Mouse (Mus musculus) heart, adult 8-10 months (tissue): Measurements from ENCODE around the gene Atp1a4. TPM values are rescaled to one million over a fixed set of nuclear protein-coding genes. Genes with fewer than 3 reads are reported as not detected.
"Not testable (repeated sequence)": the region's sequence is repeated elsewhere in the genome, so short reads cannot be mapped to it uniquely, and the experiment has no call there.

Experiments
- DNase-seq: peaks from one replicate; pipeline ENCODE4 v3.0.0; 2022; ENCODE audit warnings: low spot score
- total RNA-seq, 4 experiments: library from RNA; stranded (reverse); gene quantifications; 2 replicates each; pipeline ENCODE4 v1.2.4; 2022

Atp1a4 gene
- total RNA-seq, 4 experiments from 2014 or later = not detected

DNA sequence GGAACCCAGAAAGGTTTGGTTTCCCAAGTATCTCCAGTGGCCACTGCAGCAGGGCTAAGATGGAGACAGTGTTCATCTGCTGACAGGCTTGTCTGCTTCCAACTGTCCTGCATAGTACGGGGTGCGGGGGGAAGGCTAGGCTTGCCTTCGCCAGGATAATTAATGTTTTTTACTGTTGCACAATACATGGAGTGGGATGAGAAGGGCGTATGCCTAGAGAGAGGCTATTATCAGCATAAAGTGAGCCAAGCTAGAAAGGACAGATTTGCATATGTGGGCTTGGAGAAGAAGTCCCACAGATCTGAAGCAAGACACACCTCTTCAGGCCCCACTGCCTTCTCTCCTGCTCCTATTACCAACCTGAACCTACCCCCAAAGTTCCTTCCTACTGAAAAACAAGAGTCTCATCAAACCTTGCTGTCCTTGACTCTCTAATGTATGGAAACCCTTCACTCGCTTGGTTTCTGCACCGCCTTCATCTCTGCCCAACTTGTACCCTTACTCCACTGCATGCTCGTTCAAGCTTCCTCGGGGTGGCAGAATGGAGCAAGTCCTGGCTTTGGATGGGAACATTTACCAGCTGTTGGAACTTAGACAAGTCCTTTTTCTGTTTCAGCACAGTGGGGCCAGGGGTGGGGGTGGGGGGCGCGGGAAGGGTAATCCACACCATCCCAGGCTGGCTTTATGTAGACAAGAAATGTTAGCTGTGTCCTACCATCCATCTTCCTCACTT lies 23.5 kb upstream of the Atp1a4 start:
- peak; percentile 39 for DNase-seq

- no peak for DNase-seq
Measured at GRCm38 (mm10) chr1:172279768-172280509, 21.7 kb upstream of the Atp1a4 start.

GRCm38 (mm10) chr1:172278328-172278727 lies 20.1 kb upstream of the Atp1a4 start:
- no peak for DNase-seq

- peak; percentile 35 for DNase-seq
Measured at GRCm38 (mm10) chr1:172277172-172277571, 19.0 kb upstream of the Atp1a4 start.

DNA sequence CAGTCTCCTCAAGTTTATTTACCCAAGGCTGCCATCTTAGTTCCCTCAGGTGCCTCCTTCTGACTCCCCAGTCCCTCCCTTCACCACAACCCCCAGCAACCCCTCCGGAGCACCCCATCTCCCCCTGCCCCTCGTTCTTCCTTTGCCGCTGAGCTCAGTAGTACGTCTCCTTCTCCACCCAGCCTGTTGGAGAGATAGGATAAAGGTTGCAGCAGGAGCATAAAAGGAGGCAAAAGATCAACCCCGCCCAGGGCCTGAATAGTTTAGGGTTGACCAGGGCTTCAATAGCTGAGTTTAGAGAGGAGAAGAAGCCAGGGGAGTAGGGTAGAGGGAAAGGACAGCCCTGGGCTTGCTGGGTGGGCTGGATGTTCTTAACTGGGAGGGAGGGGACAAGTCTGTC lies 16.3 kb upstream of the Atp1a4 start:
- DNase-seq = no peak

- DNase-seq = no peak
Measured at GRCm38 (mm10) chr1:172274116-172274515, 15.9 kb upstream of the Atp1a4 start.

GRCm38 (mm10) chr1:172273386-172273785 lies 15.2 kb upstream of the Atp1a4 start:
- DNase-seq = peak; percentile 71

- no peak for DNase-seq
Measured at GRCm38 (mm10) chr1:172271765-172272164, 13.6 kb upstream of the Atp1a4 start.

- DNase-seq = no peak
Measured at GRCm38 (mm10) chr1:172271208-172271607, 13.0 kb upstream of the Atp1a4 start.

DNA sequence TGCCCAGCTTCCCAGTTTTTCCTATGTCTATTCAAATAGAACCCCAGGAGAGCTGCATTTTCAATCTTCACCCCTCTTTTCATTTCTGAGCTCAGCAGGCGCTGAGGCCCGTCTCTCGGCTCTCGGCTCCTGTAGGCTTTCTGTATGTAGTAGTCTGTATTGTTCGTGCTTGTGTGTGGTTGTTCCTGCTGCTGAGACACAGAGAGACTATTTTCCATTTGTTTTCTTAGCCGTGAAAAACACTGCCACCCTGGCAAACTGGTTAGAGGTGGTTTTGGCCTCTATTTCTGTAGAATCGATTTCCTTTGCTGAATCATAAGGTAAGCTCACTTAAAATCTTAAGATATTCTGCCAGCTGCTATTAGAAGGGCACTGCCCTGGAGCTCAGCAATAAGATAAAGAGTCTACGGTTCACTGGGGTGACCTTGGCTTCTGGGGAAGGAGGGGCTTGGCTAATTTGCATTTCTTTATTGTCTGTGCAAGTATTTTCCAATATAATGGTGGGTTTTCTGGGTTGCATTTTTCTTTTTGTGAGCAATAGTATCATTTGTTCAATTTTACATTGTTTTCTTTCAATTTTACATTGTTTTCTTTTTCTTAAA lies 3.4 kb upstream of the Atp1a4 start, which contains the start of gene Igsf8:
TSS of gene Igsf8 (plus strand) at position 165 of the 602 bp plus-strand sequence.
- DNase-seq = no peak

GRCm38 (mm10) chr1:172247679-172248078 lies 10.5 kb downstream of the Atp1a4 start:
- no peak for DNase-seq

- DNase-seq = no peak
Measured at GRCm38 (mm10) chr1:172247216-172247615, 11.0 kb downstream of the Atp1a4 start.

DNA sequence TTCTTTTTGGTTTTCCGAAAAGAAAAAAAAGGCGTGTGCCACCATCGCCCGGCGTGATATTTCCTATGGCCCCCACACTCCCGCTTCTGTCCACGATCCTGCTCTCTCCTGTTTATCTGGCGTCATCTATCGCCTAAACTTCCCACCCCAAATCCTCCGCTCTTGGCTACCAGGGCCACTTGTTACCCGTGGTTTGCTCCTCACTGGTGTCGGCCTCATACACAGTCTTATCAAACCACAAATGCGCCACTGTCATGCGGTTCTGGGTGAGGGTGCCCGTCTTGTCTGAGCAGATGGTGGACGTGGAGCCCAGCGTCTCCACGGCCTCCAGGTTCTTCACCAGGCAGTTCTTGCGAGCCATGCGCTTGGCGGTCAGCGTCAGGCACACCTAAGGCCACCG lies 13.6 kb downstream of the Atp1a4 start:
- not testable (repeated sequence) for DNase-seq

- peak; percentile 21 for DNase-seq
Measured at GRCm38 (mm10) chr1:172243547-172244205, 14.5 kb downstream of the Atp1a4 start.

GRCm38 (mm10) chr1:172242401-172242800 lies 15.8 kb downstream of the Atp1a4 start:
- peak; percentile 39 for DNase-seq

DNA sequence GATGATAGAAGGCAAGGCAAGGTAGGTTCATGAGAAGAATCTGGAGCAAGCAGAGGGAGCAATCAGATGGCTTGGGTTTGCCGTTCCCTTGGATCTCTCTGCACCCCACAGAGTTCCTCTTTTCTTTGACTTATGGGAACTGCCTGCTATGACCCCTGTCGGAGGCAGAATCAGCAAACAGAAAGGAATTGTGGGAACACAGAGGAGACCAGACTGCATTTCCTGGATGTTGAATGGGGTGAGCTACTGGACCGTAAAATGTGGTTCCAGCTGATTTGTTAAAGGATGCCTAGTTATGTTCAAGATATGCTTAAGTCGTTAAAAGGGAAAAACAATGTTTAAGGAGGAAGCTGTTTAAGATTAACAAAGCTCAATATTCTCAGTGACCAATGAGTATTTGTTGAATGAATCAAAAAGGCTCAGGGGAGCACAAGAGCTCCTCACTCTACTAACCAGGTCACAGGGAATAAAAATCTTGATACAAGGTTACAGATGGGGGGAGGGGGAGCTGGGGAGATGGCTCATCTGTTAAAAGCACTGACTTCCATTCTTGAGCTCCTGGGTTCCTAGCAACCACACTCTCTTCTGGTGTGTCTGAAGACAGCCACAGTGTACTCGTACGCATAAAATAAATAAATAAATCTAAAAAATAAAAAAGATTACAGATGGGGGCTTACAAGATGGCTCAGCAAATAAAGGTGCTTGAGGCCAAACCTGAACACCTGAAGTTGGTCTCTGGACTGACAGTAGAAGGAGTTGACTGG lies 17.1 kb downstream of the Atp1a4 start:
- DNase-seq = no peak

DNA sequence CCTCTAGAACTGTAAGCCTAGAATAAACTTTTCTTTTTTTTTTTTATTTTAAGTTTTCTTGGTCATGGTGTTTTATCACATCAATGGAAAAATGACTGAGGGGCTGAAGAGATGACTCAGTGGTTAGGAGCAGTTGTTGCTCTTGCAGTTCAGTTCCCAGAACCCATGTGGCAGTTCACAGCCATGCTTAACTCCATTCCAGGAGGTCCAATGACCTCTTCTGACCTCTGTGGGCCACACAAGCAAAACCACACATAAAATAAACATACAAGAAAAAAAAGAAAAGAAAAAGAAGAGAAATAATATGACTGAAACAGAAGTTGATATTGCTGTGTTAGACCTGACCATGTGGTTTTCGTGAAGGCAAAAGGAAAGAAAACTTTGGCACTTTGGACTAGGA lies 29.0 kb downstream of the Atp1a4 start:
- no peak for DNase-seq

DNA sequence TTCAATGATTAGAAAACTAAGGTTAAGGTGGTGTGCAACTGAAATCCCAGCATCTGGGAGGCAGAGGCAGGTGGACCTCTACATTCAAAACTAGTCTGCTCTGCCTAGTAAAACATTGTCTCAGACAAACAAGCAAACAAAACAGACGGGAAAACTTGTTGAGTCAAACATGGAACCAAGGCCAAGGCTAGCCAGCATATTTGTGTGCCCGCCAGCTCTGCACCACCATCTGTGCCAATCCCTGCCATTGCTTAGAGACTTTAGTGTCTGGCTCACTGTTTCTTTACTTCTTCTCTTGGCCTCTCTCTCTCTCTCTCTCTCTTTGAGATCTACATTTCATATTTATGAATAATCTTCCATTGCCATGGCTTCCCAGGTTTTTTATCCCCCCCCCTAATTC lies 30.0 kb downstream of the Atp1a4 start:
- no peak for DNase-seq

GRCm38 (mm10) chr1:172221297-172222063 lies 36.7 kb downstream of the Atp1a4 start:
- DNase-seq = no peak

DNA sequence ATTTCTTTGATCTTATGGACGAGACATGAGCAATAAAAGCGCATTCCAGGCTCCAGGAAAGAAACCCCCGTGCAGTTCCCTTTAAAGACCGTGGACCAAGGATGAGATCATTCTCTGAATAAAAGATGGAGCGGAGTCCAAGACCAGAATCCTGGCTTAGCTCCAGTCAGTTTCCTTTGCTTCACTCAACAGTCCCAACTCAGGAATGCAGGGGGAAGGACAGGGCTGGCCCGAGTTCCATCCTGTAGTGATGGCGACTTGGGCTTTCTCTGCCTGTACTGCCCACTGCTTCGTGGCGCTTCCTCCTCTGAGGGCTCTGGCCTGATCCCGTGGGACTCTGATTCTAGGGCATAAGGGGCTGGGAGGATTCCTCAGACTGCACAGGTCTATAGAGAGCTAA lies 37.8 kb downstream of the Atp1a4 start:
- DNase-seq = peak; percentile 93
